Mouse (Mus musculus) olfactory bulb, adult 2 months (tissue): ENCODE data around the gene Notch3. TPM values are rescaled to one million over a fixed set of nuclear protein-coding genes. Genes with fewer than 3 reads are reported as not detected.
A peak's percentile ranks its signal among the peaks of the same experiment; 100 is the strongest.
"Not testable (repeated sequence)": the region's sequence is repeated elsewhere in the genome, so short reads cannot be mapped to it uniquely, and the experiment has no call there.

Experiments used
- H3K27ac ChIP-seq: fragments of 200-500 bp; 2 replicates; pipeline ENCODE4 v1.5.1; 2012; ENCODE audit warnings: low read depth, low read length; ENCODE audit not compliant: insufficient read depth
- H3K4me1 ChIP-seq: fragments of 200-500 bp; 2 replicates; pipeline ENCODE4 v1.6.1; 2012; ENCODE audit warnings: low read length; ENCODE audit not compliant: control insufficient read depth, insufficient read depth
- H3K4me3 ChIP-seq: fragments of 200-500 bp; 2 replicates; pipeline ENCODE4 v1.5.1; 2012; ENCODE audit warnings: mild to moderate bottlenecking, low read depth, low read length, moderate library complexity; ENCODE audit not compliant: insufficient read depth
- CTCF ChIP-seq: fragments of 200-500 bp; IDR thresholded peaks from 2 replicates; pipeline ENCODE4 v1.5.1; 2012; ENCODE audit warnings: low read depth, mild to moderate bottlenecking, low read length, moderate library complexity; ENCODE audit not compliant: insufficient read depth
- POLR2A ChIP-seq: fragments of 200-500 bp; IDR thresholded peaks from 2 replicates; pipeline ENCODE4 v1.6.1; 2012; ENCODE audit warnings: mild to moderate bottlenecking, low read depth, low read length, moderate library complexity; ENCODE audit not compliant: insufficient read depth
- WGBS: fragments of 180-500 bp; shearing (Covaris S2); methylation state at CpG from one replicate; pipeline ENCODE4 v1.1.7; 2018; 5-methylcytosine and 5-hydroxymethylcytosine counted together
- polyA plus RNA-seq: library from polyadenylated mRNA; stranded (reverse); fragments of >200 nt; gene quantifications from 2 replicates; pipeline ENCODE4 v1.2.4, GENCODE M21; 2012; ENCODE audit warnings: low replicate concordance; ENCODE audit not compliant: missing spikeins, insufficient read depth, insufficient read length

Gene Notch3
- polyA plus RNA-seq, 1 experiment = not detected

DNA sequence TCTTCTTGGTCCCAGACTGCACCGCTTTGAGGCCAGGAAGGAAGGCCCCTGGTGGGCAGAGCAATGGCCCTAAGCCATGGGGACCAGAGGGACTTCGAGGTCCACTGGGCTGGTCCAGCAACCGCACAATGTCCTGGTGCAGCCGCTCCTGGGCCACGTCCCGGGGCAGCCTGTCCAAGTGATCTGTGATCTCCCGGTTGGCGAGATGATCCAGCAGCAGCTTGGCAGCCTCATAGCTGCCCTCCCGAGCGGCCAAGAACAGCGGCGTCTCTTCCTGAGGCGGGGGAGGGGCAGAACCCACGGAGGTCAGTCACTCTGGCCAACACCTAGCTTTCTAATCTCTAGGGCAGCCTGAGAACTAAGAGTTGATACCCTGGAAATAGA is 44.1 kb downstream of the Notch3 start:
- Histone ChIP-seq H3K4me1 (peaks cover 26% of the 10 kb centered on the region), H3K27ac (no peak overlapping the region), H3K4me3 (no peak overlapping the region)
- 84% methylated on average over 14 of the region's 14 CpGs for WGBS
- no peak for TF ChIP-seq POLR2A
- no peak for TF ChIP-seq CTCF

DNA sequence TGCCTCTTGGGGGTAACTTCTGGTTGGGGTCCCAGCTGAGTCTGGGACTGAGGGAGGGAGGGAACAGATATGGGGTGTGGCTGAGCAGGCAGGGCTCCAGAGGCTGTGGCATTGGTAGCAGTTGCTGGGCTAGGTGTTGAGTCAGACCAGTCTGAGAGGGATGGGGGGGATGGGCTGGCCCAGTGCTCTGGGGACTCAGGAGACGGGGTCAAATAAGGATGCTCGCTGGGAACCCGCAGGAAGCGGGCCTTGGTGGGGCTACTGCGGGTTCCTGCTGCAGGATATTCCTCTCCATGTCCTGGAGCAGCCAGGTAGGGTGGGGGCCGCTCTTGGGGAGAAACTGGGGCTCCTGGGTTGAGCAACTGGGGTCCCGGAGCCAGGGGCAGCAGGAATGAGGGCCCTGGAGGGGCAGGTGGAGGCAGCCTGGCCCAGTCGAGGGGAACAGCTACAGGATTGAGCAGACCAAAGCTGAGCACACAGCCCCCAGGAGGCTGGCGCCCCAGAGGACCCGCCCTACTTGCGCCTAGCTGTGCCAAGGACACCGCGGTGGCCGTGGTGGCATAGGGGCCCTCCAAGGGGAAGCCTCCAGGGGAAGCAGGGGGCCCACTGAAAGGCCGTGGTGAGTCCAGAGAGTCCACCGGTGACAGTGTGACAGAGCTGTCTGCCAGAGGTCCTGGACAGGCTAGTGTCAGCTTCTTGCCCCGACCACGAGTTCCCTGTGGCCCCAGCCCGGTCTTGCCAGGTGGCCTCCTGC is 44.6 kb downstream of the Notch3 start:
- Histone ChIP-seq H3K4me3 (no peak overlapping the region), H3K4me1 (peaks cover 30% of the 10 kb centered on the region), H3K27ac (no peak overlapping the region)
- TF ChIP-seq CTCF (no peak), POLR2A (no peak)
- 75% methylated on average over 19 of the region's 19 CpGs for WGBS

DNA sequence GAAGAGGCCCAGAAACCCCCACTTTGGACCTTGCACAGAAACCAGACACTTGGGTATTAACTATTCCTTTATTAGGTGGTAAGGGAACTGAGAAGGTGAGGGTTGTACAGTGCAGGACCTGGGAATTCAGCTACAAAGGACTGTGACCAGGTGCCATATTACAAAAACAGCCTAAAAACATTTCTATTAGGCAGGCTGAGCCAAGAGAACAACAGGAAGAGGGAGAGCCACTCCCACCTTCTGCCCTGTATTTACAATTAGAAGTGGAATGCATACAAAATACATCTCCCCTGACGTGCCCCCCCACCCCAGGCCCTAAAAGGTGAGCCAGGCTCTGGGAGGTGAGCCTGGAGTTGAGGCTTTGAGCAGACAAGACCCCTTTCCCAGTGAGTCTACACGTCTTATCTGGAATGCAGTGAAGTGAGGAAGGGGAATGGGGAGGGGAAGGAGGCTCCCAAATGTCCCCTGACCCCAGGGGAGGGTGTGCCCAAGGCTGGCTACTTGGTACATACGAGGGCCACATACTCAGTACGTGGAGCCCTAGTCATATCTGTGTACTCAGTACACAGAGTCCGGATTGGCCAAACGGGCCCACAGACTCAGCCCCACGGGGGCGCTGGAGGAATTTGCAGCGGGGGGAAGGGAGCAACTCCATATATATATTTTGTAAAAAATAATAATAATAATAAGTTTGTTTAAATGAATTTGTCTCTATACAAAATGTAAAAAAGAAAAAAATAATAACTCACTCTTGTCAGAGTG is 45.7 kb downstream of the Notch3 start:
- Histone ChIP-seq H3K4me3 (no peak overlapping the region), H3K4me1 (peaks cover 33% of the 10 kb centered on the region), H3K27ac (no peak overlapping the region)
- 93% methylated on average over 9 of the region's 9 CpGs for WGBS
- TF ChIP-seq CTCF = no peak
- no peak for TF ChIP-seq POLR2A

DNA sequence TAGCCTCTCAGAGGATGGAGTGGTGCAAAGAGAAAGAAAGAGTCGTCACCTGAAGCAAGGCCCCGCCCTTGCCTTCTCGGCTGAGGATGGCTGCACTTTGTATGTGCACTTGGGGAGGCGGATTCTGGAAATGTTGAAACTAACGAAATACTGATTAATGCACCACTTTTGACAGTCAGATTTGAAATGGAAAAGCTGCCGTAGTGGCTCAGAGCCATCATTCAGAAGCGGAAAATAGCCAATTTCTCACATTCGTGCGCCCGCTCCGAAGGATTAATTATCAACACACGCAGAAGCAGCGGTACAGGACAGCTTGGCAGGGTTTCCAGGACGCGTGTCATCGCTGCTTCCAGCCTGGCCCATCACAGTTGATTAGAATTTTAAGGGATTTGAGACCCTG is 47.5 kb downstream of the Notch3 start:
- WGBS = 56% methylated on average over 16 of the region's 16 CpGs
- H3K4me3 ChIP-seq = no peak overlapping the region
- H3K27ac ChIP-seq = no peak overlapping the region
- H3K4me1 ChIP-seq = peaks cover 38% of the 10 kb centered on the region
- TF ChIP-seq CTCF (no peak), POLR2A (no peak)

DNA sequence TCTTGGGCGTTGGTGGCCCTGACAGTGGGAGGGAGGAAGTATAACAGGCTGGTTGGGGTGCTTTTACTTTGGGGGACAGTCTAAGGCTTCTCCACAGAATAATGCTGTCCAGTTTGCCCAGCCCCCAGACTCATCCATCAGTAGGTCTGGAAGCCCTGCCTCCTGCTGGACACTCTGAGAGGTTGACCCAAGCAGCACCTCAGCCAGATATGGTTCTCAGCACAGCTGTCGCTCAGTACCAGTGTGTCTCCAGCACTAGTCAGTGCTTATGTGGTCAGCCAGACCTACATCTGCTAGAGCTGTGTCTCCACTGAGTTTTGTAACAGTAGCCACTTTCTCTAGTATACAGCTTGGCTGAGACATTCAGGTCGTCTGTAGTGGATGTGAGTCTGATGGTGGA is 48.2 kb downstream of the Notch3 start:
- Histone ChIP-seq H3K4me1 (peaks cover 45% of the 10 kb centered on the region), H3K4me3 (no peak overlapping the region), H3K27ac (no peak overlapping the region)
- TF ChIP-seq POLR2A (no peak), CTCF (no peak)
- WGBS = 27% methylated on average over 3 of the region's 3 CpGs

DNA sequence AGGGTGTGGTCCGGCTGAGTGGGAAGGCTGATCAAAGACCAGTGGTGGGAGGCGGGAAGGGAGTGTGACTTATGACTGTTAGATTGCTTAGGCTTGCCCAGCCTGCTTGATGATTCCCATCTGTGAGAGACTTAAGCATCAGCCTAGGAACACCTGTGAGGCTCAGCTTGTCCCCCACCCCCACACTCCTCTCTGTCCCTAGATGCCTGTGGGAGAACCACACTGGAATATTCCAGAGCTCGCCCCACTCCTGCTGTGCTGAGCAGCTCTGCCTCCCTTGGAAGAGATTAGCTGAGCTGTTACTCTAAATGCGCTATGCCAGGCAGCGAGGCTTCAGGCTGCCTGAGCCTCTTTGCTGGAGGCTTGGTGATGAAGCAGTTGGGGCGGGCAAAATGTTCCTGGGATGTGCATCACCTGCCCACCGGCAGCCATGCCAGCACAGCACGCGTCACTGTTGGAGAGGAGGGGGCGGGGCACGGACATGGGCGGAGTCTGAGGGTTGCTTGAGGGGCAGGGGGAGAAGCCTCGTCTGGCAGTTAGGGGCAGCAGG is 48.7 kb downstream of the Notch3 start:
- H3K27ac ChIP-seq = peak overlapping the region; percentile 49
- peak overlapping the region; percentile 6; the same call in 1 of the 2 replicates for H3K4me3 ChIP-seq
- WGBS = 1% methylated on average over 12 of the region's 13 CpGs
- H3K4me1 ChIP-seq = peaks cover 50% of the 10 kb centered on the region

DNA sequence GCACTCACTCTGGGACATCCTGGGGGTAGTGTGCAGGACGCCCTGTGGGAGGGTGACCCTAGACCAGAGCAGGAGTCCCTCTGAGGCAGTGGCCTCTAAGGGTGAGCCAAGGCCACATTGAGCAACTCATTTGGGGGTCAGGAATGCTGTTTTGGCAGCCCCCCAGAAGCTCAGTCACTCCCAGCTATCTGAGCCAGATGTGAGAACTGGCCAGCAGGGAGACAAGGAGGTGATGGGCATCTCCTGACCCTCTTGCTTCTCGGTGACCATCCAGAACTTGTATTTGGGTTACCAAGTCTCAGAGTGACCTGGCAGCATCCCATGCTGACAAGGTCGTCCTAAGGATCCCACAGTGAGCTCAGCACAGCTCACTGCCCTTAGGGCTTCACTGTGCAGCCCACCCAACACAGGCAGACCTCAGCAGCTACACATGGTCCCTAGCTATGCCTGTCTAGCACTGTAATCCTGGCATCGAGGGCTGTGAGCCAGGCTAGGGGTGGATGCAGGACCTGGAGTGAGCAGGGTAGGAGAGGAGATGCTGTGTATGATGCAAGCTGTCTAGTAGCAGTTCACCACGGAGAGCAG is 49.3 kb downstream of the Notch3 start:
- Histone ChIP-seq H3K27ac (peak overlapping the region; percentile 49), H3K4me1 (peaks cover 47% of the 10 kb centered on the region), H3K4me3 (no peak overlapping the region)
- TF ChIP-seq CTCF = no peak
- no peak for TF ChIP-seq POLR2A
- WGBS = 41% methylated on average over 5 of the region's 5 CpGs

DNA sequence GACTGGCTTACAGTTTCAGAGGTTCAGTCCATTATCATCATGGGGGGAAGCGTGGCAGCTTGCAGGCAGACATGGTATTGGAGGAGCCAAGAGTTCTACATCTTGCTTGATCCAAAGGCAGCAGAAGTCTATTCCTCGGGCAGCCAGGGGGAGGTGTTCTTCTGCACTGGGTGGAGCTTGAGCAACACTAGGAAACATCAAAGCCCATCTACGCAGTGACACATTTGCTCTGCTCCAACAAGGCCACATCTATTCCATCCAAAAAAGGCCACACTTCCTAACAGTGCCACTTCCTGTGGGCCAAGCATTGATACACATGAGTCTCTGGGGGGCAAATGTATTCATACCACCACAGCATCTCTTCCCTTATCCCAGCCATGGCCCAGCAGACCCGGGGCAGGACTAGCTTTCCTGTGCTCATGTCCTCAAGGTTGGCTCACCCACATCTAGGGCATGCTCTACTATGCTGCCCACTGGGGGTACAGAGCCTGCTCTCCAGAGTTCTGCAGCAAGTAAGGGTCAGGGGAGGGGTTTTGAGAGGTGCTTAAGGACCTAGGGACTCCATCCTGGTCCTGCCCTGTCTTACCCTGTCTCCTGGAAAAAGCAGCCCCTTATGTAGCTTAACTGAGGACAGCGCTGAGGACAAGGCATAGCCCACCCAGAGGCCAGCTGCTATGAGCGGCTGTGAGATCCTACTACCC is 49.9 kb downstream of the Notch3 start:
- H3K27ac ChIP-seq = no peak overlapping the region

DNA sequence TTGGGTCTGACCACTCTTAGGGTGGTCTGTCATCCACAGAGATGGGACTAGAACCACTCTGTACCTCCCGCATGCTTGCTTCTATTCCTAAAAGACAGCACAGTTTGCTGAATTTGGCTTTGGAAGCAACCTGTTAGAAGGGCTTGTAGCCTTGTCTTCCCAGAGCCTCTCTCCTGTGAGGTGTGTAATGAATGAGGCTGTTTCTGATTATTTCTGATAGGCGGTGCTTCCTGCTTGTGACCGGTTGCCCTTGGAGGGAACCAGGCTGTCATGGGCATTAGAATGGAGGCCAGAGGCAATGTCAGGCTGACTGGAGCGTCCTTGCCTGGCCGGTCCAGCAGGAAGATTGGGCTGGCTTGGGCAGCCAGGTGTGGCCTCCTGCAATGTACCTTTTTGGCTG is 52.2 kb downstream of the Notch3 start:
- Histone ChIP-seq H3K4me3 (peak overlapping the region; percentile 55), H3K4me1 (peaks cover 41% of the 10 kb centered on the region)
- WGBS = 82% methylated on average over 5 of the region's 5 CpGs
- H3K27ac ChIP-seq = not testable (repeated sequence)

More for the DNA sequence above, 49.9 kb downstream of the Notch3 start:
- no peak overlapping the region for H3K4me3 ChIP-seq
- TF ChIP-seq POLR2A (no peak), CTCF (no peak)
- 87% methylated on average over 6 of the region's 6 CpGs for WGBS
- peaks cover 43% of the 10 kb centered on the region for H3K4me1 ChIP-seq
